Mouse (Mus musculus) layer of hippocampus, postnatal 14 days (tissue): ENCODE results near the gene Cct2. TPM values are rescaled to one million over a fixed set of nuclear protein-coding genes. Genes with fewer than 3 reads are reported as not detected.
A peak's percentile ranks its signal among the peaks of the same experiment; 100 is the strongest.

Experiments
- DNase-seq, 2 experiments: peaks; one replicate each; pipeline ENCODE4 v3.0.0; 2021 to 2022; ENCODE audit warnings: low spot score in 2 of 2, mixed read lengths in 1 of 2
- long read RNA-seq, 2 experiments: library from polyadenylated mRNA; stranded (forward); transcript quantifications; one replicate each; pipeline ENCODE4 v2.0.0; 2021
- total RNA-seq, 2 experiments: library from RNA; stranded (reverse); gene quantifications; 2 replicates each; pipeline ENCODE4 v1.2.3; 2021

Cct2 gene
- 100 to 1,000 TPM; 203 to 205 TPM for total RNA-seq
- long read RNA-seq, experiment 1, transcript Cct2-201 (16 exons, 1,959 nt) = major isoform, 114 of 156 reads
- long read RNA-seq, experiment 1, partial matches to known transcripts = 15 of 156 reads
- long read RNA-seq, experiment 1, other reads (novel, unspliced or antisense) = 27 of 156 reads
- long read RNA-seq, experiment 2, transcript Cct2-201 (16 exons, 1,959 nt) = major isoform, 100 of 140 reads
- long read RNA-seq, experiment 2, partial matches to known transcripts = 19 of 140 reads
- long read RNA-seq, experiment 2, other reads (novel, unspliced or antisense) = 21 of 140 reads

- peak; percentile 84 to 93 for DNase-seq
Observed at GRCm38 (mm10) chr10:117063254-117064021, at the start of gene Cct2. Gene Cct2 (minus strand): TSS chr10:117063814.

DNA sequence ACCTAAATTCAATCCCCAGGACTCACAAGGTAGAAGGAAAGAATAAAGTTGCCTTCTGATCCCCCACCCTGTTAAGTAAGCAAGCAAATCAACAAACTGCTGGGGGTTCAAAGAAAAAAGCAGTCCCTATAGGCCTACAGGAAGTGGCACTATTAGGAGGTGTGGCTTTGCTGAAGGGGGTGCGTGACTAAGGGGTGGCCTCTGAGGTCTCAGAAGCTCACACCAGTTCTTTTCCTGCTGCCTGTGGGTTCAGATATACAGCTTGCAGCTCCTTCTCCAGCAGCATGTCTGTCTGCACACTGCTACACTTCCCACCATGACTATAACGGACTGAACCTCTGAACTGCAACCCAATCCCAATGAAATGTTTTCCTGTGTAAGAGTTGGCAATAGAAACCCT, 48.9 kb upstream of the Cct2 start:
- DNase-seq = no peak

DNA sequence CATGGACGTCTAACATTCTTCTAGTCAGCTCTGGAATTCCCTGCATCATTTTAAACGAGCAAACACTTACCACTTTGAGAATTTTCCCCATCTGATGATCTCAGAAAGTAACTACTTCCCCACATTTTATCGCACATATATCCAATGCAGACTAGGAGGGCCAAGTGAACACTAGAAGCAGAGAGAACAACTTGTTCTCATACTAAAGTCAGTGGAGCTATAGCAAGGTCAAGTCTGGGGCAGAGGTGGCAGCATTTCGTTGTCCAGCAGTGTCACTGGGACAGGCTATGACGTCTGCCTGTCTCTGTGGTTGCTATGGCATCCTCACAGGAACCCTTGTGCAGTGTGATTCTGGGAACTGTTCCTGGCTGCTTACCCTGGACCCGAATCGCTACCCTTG, 47.8 kb upstream of the Cct2 start:
- DNase-seq = no peak

DNA sequence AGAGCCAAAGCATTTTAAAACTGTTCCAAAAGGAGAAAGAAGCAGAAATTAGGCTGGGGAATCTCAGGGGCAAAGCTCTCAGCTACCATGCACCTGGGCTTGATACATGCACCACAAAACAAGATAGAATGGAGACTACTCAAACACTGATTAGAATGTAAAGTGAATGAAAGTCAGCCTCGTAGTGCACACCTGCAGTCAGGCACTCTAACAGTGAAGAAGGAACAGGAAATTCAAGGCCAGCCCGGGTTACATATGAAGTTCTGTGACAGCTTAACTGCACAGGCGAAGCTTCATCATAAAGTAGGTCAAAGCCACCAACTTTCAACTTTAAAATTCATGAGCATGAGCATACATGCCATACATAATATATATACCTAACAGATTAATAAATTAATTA, 46.7 kb upstream of the Cct2 start:
- DNase-seq = no peak

DNA sequence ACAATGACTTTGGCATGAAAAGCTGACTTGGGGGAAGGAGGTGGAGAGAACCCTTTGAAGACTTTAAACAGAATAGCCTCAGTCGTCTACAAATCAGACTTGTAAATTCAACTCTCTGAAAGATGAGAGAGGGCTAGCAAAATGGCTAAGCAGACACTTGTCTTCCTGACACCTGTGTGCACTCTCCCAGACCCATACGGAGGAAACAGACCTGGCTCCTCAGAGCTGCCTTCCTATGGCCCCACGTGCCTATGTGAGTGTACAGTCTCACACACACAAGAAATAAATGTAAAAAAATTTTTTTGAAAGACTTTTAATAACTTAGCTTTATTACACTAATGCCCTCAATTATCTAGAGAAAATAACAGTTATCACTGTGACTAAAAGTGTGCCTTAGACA, 43.1 kb upstream of the Cct2 start:
- DNase-seq = no peak

DNA sequence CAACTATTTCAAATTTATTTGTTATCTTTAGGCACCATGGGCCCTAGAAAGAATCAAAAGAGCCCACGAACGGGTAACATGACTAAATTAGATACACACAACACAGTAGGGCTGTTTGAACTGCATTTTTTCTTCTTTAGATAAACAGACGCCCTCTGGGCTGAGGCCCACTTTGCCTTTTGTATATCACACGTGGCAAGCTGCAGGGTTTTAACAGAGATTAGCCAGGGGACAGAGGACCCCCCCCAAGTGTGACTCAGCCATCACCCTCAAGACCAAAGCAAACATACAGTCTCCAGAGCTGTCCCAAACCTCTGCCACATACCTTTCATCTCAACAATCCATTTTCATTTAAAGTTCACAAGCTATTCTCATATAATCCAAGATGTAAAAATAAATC, 42.6 kb upstream of the Cct2 start:
- DNase-seq = no peak

DNA sequence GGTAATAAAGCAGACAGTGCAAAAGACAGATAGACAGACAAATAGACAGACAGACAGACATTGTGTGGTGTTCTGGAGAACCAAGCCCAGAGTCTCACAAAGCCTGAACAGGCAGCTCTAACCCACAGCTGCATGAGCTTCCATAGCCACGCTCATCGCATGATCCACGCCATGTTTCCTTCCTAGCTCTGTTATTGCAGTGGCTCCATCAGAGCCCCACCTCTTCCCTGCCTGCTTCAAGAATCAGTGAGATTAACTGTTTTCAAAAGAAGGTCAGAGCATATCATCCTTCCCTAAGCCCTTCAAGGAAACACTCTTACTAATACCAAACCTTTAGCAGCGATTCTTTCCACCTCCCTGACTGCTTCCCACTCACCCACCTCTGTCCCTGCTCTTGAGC, 41.4 kb upstream of the Cct2 start:
- DNase-seq = no peak

- no peak for DNase-seq
Observed at GRCm38 (mm10) chr10:117103854-117104598, 40.4 kb upstream of the Cct2 start.

DNA sequence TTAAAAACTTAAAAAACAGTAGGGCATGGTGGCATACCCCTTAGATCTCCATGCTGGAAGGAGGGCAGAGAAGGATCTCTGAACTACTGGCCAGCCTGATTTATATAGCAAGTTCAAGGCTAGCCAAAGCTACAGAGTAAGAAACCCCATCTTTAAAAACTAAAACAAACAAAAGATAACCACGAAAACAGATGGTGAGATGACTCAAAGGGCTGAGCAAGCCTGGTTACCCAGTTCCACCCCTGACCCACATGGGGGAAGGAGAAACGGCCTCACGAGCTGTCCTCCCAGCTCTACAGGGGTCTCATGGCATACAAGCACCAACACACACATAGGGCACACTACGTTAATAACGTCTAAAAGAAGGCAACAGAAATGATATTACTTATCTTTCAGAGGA, 36.6 kb upstream of the Cct2 start:
- DNase-seq = no peak

GRCm38 (mm10) chr10:117097116-117097698, 33.6 kb upstream of the Cct2 start:
- DNase-seq = no peak

DNA sequence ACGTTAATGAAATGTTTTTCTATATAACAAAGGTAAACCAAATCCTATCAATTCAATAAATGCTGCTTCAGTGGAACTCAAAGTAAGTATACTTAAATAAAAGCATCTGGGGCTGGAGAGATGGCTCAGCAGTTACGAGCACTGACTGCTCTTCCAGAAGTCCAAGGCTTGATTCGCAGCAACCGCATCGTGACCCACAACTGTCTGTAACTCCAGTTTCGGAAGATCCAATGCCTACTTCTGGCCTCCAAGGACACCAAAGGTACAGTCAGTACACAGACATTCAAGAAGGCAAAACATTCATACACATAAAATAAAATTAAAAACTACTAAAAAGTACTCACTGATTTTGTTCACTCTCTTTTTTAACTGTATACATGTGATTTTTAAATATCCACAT, 32.5 kb upstream of the Cct2 start:
- no peak for DNase-seq

- peak; percentile 43 to 57 for DNase-seq
Observed at GRCm38 (mm10) chr10:117094504-117095329, 31.1 kb upstream of the Cct2 start.

- no peak for DNase-seq
Observed at GRCm38 (mm10) chr10:117089628-117090027, 26.0 kb upstream of the Cct2 start.

DNA sequence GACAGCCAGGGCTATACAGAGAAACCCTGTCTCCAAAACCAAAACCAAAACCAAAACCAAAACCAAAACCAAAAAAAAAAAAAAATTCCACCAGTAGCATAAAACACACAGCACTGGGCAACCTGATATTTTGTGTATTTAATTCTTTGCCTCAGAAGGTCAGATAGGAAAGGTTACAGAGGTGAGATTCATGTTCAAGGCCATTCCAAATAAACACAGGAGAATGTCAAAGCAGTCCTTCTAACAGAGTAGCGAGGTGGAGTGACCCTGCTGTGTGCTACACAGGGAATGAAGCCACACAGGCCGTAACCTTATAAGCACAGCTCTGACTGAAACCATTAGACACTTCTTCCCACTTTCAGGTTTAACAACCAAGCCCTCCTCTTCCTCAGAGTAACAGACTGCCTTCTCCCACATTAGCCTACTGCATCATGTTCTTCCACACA, 18.3 kb upstream of the Cct2 start:
- no peak for DNase-seq

GRCm38 (mm10) chr10:117081326-117081725, 17.7 kb upstream of the Cct2 start:
- DNase-seq = no peak

GRCm38 (mm10) chr10:117078284-117078683, 14.7 kb upstream of the Cct2 start:
- no peak for DNase-seq

- no peak for DNase-seq
Observed at GRCm38 (mm10) chr10:117073176-117073575, 9.6 kb upstream of the Cct2 start.

DNA sequence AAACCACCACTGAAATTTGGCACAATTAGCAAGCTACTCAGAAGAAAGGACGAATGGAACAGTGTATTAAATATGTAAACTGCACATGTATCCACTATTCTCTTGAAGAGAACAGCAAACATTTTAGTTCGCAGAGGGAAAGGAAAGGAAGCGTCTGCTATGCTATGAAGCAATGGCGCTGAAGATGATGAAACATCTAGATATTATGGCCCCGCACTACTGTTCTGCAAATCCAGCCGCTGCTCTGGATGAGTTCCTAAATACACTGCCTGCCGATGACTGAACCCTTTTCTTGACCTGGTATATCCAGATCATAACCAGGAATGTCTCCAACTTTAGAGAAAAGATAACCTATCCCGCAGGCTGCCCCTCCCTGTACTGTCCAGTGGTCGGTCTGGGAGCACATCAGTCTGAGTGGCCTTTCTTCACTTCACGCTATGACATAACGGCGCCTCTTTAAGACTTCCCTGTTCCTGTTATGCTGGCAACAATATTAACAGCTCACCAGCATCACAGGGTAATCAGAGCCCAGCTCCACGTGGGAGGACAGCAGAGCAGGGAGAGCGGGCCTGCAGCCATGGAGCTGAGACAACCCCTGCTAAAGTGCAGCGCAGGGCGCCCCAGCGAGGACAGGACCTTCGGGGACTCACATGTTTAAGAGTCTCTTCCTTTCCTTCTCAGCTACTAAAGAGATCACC, 8.7 kb upstream of the Cct2 start:
- no peak for DNase-seq

GRCm38 (mm10) chr10:117069109-117069508, 5.5 kb upstream of the Cct2 start:
- DNase-seq = no peak

DNA sequence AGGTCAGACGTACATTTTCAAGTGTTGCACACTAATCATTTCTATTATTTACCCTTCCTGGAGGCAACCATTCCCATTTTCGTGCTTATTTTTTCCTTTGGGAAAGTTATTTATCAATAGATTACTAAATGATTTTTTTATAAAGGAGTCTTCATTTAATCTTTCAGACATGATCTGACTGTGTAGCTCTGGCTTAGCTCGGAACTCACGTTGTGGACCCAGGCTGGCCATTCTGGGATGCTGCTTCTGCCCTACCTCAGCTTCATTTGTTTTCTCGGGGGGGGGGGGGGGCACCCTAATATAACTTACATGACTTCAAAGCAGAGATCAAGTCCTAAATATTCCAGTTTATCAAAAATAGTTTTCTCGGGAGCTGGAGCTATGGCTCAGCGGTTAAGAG, 462 bp upstream of the Cct2 start:
- DNase-seq = no peak
